Mouse (Mus musculus) heart, embryonic 14.5 days (tissue): ENCODE results near the gene Cnr2. TPM values are rescaled to one million over a fixed set of nuclear protein-coding genes. Genes with fewer than 3 reads are reported as not detected.
A peak's percentile ranks its signal among the peaks of the same experiment; 100 is the strongest.

ENCODE experiments used
- ATAC-seq: fragments of 200-750 bp; cut with Nextera tagmentation; 2 replicates; pipeline ENCODE4 v1.8.0; 2017; ENCODE audit warnings: low read depth, moderate TSS enrichment; ENCODE audit not compliant: insufficient number of reproducible peaks, insufficient read depth, low FRiP score
- H3K27ac ChIP-seq, 2 experiments: fragments of 200-500 bp in 1 of 2; fragments of 300-500 bp in 1 of 2; sonication (generic) in 1 of 2; replicated peaks in 1 of 2; 2 replicates each; pipeline ENCODE4 v1.5.1; 2012 to 2014; ENCODE audit warnings: low read depth in 2 of 2, low read length in 2 of 2, control low read depth in 1 of 2, mild to moderate bottlenecking in 1 of 2, mixed read lengths in 1 of 2; ENCODE audit not compliant: control insufficient read depth in 1 of 2, insufficient read depth in 1 of 2
- H3K27me3 ChIP-seq: fragments of 300-500 bp; sonication (generic); 2 replicates; pipeline ENCODE4 v1.6.1; 2014; ENCODE audit warnings: mild to moderate bottlenecking, low read length, control low read depth; ENCODE audit not compliant: control insufficient read depth, insufficient read depth
- H3K36me3 ChIP-seq: fragments of 300-500 bp; sonication (generic); 2 replicates; pipeline ENCODE4 v1.6.1; 2014; ENCODE audit warnings: mild to moderate bottlenecking, control low read depth, low read length, mixed read lengths; ENCODE audit not compliant: control insufficient read depth, insufficient read depth
- H3K4me1 ChIP-seq, 2 experiments: fragments of 200-500 bp in 1 of 2; fragments of 300-500 bp in 1 of 2; sonication (generic) in 1 of 2; 2 replicates each; pipeline ENCODE4 v1.6.1; 2012 to 2014; ENCODE audit warnings: low read length in 2 of 2, control low read depth in 1 of 2, mixed read lengths in 1 of 2; ENCODE audit not compliant: control insufficient read depth in 2 of 2, insufficient read depth in 2 of 2
- H3K4me2 ChIP-seq: fragments of 300-500 bp; sonication (generic); 2 replicates; pipeline ENCODE4 v1.6.1; 2014; ENCODE audit warnings: mild to moderate bottlenecking, low read length
- H3K4me3 ChIP-seq, 2 experiments: fragments of 200-500 bp in 1 of 2; fragments of 300-500 bp in 1 of 2; sonication (generic) in 1 of 2; 2 replicates each; pipeline ENCODE4 v1.5.1; 2012 to 2014; ENCODE audit warnings: low read length in 2 of 2, mild to moderate bottlenecking in 2 of 2, control low read depth in 1 of 2, low read depth in 1 of 2, moderate library complexity in 1 of 2; ENCODE audit not compliant: control insufficient read depth in 1 of 2, insufficient read depth in 1 of 2
- H3K9ac ChIP-seq: fragments of 300-500 bp; sonication (generic); 2 replicates; pipeline ENCODE4 v1.6.1; 2014; ENCODE audit warnings: mild to moderate bottlenecking, low read length
- H3K9me3 ChIP-seq: fragments of 300-500 bp; sonication (generic); 2 replicates; pipeline ENCODE4 v1.6.1; 2016; ENCODE audit warnings: low read length, control low read depth; ENCODE audit not compliant: control insufficient read depth
- WGBS: fragments of 180-500 bp; shearing (Covaris S2); extraction: QIAGEN DNeasy Blood & Tissue Kit; methylation state at CpG from one replicate; pipeline ENCODE4 v1.1.7; 2014; 5-methylcytosine and 5-hydroxymethylcytosine counted together
- polyA plus RNA-seq: library from polyadenylated mRNA; unstranded; fragments of >200 nt; fragmentation: Nextera tagmentation; extraction: Ambion mirVana; gene quantifications from 2 replicates; pipeline ENCODE4 v1.2.1, GENCODE M21; 2014

The Cnr2 gene
- 0.36 and 0.38 TPM in 2 replicates for polyA plus RNA-seq

DNA sequence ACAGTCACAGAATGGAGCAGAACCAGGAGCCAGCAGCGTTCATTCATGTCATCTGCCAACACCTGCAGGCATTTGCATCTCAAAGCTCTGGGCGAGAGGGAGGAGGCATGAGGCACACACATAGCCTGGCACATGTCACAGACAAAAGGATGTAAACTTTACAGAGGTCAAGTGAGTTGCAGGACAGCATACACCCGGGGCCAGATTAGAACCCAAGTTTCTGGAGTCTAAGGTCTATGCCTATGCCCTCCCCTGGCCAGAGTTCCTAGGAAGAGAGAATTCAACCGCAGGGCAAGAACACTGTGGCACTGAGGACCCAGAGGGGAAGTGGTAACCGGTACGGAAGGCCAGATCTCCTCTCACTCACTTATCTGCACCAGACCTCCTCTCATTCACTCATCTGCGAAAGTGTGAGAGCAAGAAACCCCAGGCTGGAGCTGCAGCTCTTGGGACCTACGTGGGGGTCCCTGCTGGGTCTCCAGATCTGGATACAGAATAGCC is at the start of gene Cnr2:
Gene Cnr2, plus strand, starts transcription at position 324 of the 501 bp plus-strand sequence.
- Histone ChIP-seq H3K9me3 (no peaks in the 10 kb centered on the region), H3K9ac (no peak within 1 kb of the TSS; the same call in 1 of the 2 replicates), H3K4me2 (no peak within 1 kb of the TSS), H3K27me3 (no peaks in the 10 kb centered on the region), H3K27ac (no peak within 1 kb of the TSS), H3K4me3 (no peak within 1 kb of the TSS), H3K36me3 (no peaks in the 10 kb centered on the region), H3K4me1 (peaks cover 9 to 10% of the 10 kb centered on the region in 2 experiments; a peak in 3 of 4 replicates)
- no peak for ATAC-seq
- WGBS = 26% methylated on average over 8 of the region's 8 CpGs

DNA sequence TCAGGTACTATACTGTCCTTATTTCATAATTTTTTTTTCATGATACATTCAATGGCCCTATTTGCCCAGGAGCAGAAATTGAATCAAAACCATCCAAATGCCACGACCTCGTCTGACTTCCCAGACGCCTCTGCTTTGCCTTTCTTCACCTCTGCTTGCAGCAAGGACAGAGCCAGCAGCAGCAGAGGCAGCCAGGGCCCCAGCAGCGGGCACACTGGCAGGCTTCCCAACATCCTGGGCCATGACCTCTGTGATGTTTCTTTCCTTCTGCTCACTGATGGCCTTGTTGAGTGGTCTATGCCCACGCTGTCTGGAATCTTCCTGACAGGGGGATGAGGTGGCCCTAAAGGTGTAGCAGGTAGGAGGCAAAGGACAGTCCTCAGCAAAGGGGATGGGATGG is 47.6 kb upstream of the Cnr2 start:
- 0 out of 2 replicates have a peak, but pooled peaks cover 3% of the 10 kb centered on the region for H3K9me3 ChIP-seq
- no peak overlapping the region for H3K4me2 ChIP-seq
- H3K4me3 ChIP-seq = no peak overlapping the region
- H3K27ac ChIP-seq = 0 out of 4 replicates have a peak overlapping the region, but pooled peaks of 1 of the 2 experiments have one; percentile 14
- peak overlapping the region; percentile 36; the same call in 1 of the 2 replicates for H3K9ac ChIP-seq
- H3K36me3 ChIP-seq = no peaks in the 10 kb centered on the region
- H3K27me3 ChIP-seq = no peaks in the 10 kb centered on the region
- H3K4me1 ChIP-seq = peaks cover 4 to 16% of the 10 kb centered on the region in 2 experiments
- ATAC-seq = no peak
- WGBS = 17% methylated on average over 5 of the region's 5 CpGs

DNA sequence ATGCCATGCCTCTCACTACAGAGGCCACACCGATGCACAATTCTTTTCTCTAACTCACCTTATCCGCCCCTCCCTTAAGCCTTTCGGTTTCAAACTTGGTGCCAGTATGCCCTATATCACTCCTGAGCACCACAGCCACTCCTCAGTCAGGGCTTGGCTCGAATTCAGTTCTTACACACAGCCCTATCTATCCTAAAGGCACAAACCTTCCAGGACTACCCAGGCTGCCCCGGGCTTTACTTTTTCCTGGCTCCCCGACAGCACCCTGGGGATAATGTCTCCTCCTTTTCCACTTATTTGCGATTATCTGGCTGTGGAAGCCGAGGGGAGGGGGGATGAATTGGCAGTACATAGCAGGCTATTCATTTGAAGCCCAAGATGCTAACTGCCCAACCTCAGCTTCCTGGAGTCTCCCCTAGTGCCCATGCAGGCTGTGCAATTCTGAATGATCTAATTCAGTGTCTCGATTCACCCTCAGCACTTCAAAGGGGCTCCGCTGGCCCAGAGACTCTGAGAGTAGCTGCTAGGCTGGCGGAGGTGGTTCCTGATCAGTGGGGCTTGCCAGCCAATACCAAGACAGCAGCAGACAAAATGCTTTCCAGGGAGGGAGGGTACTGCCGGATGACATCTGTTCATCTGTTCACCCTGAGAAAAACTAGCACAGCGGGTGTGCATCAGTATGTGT is 44.6 kb upstream of the Cnr2 start:
- peaks cover 7 to 19% of the 10 kb centered on the region in 2 experiments for H3K4me1 ChIP-seq
- WGBS = 40% methylated on average over 13 of the region's 13 CpGs
- no peaks in the 10 kb centered on the region for H3K27me3 ChIP-seq
- H3K9me3 ChIP-seq = no peaks in the 10 kb centered on the region
- H3K36me3 ChIP-seq = no peaks in the 10 kb centered on the region
- H3K4me2 ChIP-seq = no peak overlapping the region
- peak; percentile 27; the same call in 1 of the 2 replicates for ATAC-seq
- no peak overlapping the region for H3K4me3 ChIP-seq
- H3K9ac ChIP-seq = peak overlapping the region; percentile 34; the same call in 1 of the 2 replicates
- H3K27ac ChIP-seq = peak overlapping the region; percentile 3 to 10; a peak in 1 of 4 replicates

DNA sequence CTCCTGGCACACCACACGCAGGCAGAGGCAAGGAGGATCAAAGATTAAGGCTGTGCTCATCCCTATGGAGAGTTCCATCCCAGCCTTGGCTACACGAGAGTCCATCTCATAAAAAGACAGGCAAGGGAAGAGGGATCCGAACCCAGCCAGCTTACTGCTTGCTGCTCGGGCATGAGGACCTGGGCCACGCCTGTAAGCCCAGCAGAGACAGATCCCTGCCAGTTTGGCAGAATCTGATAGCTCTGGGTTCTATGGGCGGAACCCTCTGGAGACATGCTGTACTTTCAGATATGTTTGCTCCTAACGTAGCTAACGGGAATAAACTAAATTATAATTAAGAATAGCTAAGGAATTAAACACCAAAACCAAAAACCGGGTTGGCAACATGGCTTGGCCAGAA is 43.3 kb upstream of the Cnr2 start:
- no peak overlapping the region for H3K4me2 ChIP-seq
- H3K27ac ChIP-seq = 0 out of 4 replicates have a peak overlapping the region, but pooled peaks of 1 of the 2 experiments have one; percentile 14
- 80% methylated on average over 9 of the region's 9 CpGs for WGBS
- no peak overlapping the region for H3K9ac ChIP-seq
- ATAC-seq = no peak
- H3K9me3 ChIP-seq = no peaks in the 10 kb centered on the region
- H3K4me3 ChIP-seq = no peak overlapping the region
- peaks cover 7 to 19% of the 10 kb centered on the region in 2 experiments for H3K4me1 ChIP-seq
- no peaks in the 10 kb centered on the region for H3K36me3 ChIP-seq
- no peaks in the 10 kb centered on the region for H3K27me3 ChIP-seq

DNA sequence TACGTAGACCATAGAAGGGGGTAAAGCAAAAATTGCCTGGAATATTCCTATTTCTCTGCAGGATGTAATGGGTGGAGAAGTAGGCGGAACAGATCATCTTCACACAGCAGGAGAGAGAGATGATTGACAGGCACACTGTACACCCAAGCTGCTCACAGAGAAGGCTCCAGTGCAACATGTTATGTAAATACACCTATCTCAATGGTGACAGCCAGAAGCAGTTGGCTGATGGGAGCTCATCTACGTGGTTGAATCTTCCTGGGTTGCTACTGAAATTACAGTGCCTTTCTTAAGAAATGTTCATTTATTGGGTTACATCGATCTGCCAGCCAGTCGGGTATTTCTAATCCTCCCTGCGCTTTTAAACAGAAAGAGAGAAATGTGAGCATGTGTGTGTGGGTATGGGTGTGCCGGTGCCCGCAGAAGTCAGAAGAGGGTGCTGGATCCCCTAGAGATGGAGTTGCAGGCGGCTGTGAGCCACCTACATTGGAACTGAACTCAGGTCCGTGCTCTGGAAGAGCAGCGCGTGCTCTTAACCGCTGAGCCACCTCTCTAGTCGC is 41.1 kb upstream of the Cnr2 start:
- Histone ChIP-seq H3K27ac (no peak overlapping the region), H3K4me3 (no peak overlapping the region), H3K36me3 (0 out of 2 replicates have a peak, but pooled peaks cover 5% of the 10 kb centered on the region), H3K4me2 (no peak overlapping the region), H3K4me1 (peaks cover 3 to 24% of the 10 kb centered on the region in 2 experiments; a peak in 3 of 4 replicates), H3K27me3 (no peaks in the 10 kb centered on the region), H3K9ac (peak overlapping the region; percentile 96; the same call in 1 of the 2 replicates), H3K9me3 (no peaks in the 10 kb centered on the region)
- 90% methylated on average over 14 of the region's 14 CpGs for WGBS
- ATAC-seq = no peak

DNA sequence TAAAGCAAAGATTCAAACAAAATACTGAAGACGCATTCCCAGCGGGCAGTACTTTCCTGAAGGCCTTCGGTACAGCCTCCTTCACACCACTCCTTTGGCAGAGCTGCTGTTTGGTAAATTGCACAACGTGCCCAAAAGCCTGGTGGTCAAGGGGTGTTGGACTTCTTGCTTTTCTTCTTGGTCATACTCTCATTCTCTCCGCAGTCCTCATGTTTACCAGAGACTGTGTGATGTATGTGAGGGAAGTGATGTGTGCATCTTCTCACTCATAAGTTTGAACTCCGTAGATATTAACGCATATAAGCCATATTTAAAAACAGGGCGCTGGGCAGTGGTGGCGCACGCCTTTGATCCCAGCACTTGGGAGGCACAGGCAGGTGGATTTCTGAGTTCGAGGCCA is 40.6 kb upstream of the Cnr2 start:
- ATAC-seq = no peak
- Histone ChIP-seq H3K27me3 (no peaks in the 10 kb centered on the region), H3K4me3 (no peak overlapping the region), H3K27ac (peak overlapping the region in 1 of 2 experiments; percentile 99; a peak in 2 of 4 replicates), H3K9me3 (no peaks in the 10 kb centered on the region), H3K4me2 (peak overlapping the region; percentile 85), H3K36me3 (0 out of 2 replicates have a peak, but pooled peaks cover 6% of the 10 kb centered on the region), H3K9ac (peak overlapping the region; percentile 96), H3K4me1 (peaks cover 4 to 30% of the 10 kb centered on the region in 2 experiments)
- WGBS = 77% methylated on average over 11 of the region's 11 CpGs

DNA sequence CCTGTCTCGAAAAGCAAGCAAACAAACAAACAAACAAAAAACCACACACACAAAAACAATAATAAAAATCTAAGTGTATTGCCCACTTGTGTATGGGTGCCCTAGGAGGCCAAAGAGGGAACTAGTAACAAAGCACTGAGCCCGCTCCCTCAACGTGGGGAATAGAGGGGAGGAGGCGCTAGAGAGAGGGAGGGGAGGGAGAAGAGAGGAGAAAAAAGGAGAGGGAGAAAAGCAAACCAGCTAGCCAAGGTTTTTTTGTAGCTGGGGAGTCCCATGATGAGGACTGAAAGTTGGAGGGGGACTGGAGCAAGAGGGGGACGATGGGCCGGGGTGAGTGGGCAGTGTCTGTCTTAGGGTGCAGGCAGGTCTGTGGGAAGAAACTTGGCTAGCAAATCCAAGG is 40.1 kb upstream of the Cnr2 start:
- Histone ChIP-seq H3K4me2 (peak overlapping the region; percentile 85), H3K4me1 (peaks cover 5 to 34% of the 10 kb centered on the region in 2 experiments), H3K27me3 (no peaks in the 10 kb centered on the region), H3K4me3 (peak overlapping the region; percentile 74 to 95), H3K27ac (peak overlapping the region; percentile 99), H3K9me3 (no peaks in the 10 kb centered on the region), H3K9ac (peak overlapping the region; percentile 96), H3K36me3 (0 out of 2 replicates have a peak, but pooled peaks cover 6% of the 10 kb centered on the region)
- ATAC-seq = 0 out of 2 replicates have a peak, but pooled peaks have one; percentile 19
- 12% methylated on average over 6 of the region's 6 CpGs for WGBS
